Mouse (Mus musculus): ENCODE data around the gene Olfr743.
"Not testable (repeated sequence)": the region's sequence is repeated elsewhere in the genome, so short reads cannot be mapped to it uniquely, and the experiment has no call there.

Gene Olfr743

GRCm38 (mm10) chr14:50521539-50521938 lies at the start of gene Olfr743:
TSS of gene Olfr743 (plus strand) at chr14:50521839.
- DNase-seq (ENCODE audit: extremely low spot score) = no peak

- DNase-seq (ENCODE audit: extremely low spot score) = no peak
These were observed 49.2 kb upstream of the Olfr743 start, which contains the start of gene Olfr741 for GRCm38 (mm10) chr14:50472438-50472837. TSS of gene Olfr741 (plus strand) at chr14:50472738.

GRCm38 (mm10) chr14:50478406-50478805 lies 43.2 kb upstream of the Olfr743 start:
- DNase-seq (ENCODE audit: extremely low spot score) = no peak

GRCm38 (mm10) chr14:50503300-50503699 lies 18.3 kb upstream of the Olfr743 start, which contains the start of gene Olfr742:
TSS of gene Olfr742 (plus strand) at chr14:50503600.
- no peak for DNase-seq (ENCODE audit: extremely low spot score)

- no peak for DNase-seq (ENCODE audit: extremely low spot score)
These were observed 31.1 kb downstream of the Olfr743 start for GRCm38 (mm10) chr14:50552734-50553133.

GRCm38 (mm10) chr14:50573056-50573455 lies 51.4 kb downstream of the Olfr743 start:
- DNase-seq (ENCODE audit: extremely low spot score) = not testable (repeated sequence)

Measured in embryo, embryonic 9.5 days (tissue).